Mouse (Mus musculus) hindbrain, embryonic 16.5 days (tissue): ENCODE measurements at regions not wholly inside any gene's neighbourhood (a gene's known extent, or its start where the extent isn't known, plus 50 kb on each side); places are given as distances from the start of the nearest gene placed in this dataset.

Experiments
- ATAC-seq: fragments of 200-750 bp; cut with Nextera tagmentation; 2 replicates; pipeline ENCODE4 v1.8.0; 2017; ENCODE audit warnings: moderate TSS enrichment, moderate library complexity
- H3K27ac ChIP-seq: fragments of 300-500 bp; sonication (generic); 2 replicates; pipeline ENCODE4 v1.5.1; 2014; ENCODE audit warnings: low read depth, mild to moderate bottlenecking, control low read depth, low read length, moderate library complexity
- H3K27me3 ChIP-seq: fragments of 300-500 bp; sonication (generic); replicated peaks from 2 replicates; pipeline ENCODE4 v1.6.1; 2014; ENCODE audit warnings: low read length; ENCODE audit not compliant: control insufficient read depth, insufficient read depth
- H3K36me3 ChIP-seq: fragments of 300-500 bp; sonication (generic); 2 replicates; pipeline ENCODE4 v1.6.1; 2014; ENCODE audit warnings: mild to moderate bottlenecking, low read length, moderate library complexity, mixed read lengths; ENCODE audit not compliant: control insufficient read depth, insufficient read depth
- H3K4me1 ChIP-seq: fragments of 300-500 bp; sonication (generic); 2 replicates; pipeline ENCODE4 v1.6.1; 2014; ENCODE audit warnings: low read depth, low read length; ENCODE audit not compliant: control insufficient read depth, insufficient read depth
- H3K4me2 ChIP-seq: fragments of 300-500 bp; sonication (generic); 2 replicates; pipeline ENCODE4 v1.6.1; 2014; ENCODE audit warnings: mild to moderate bottlenecking, low read length, control low read depth, moderate library complexity
- H3K4me3 ChIP-seq: fragments of 300-500 bp; sonication (generic); 2 replicates; pipeline ENCODE4 v1.5.1; 2014; ENCODE audit warnings: mild to moderate bottlenecking, low read length, control low read depth, moderate library complexity
- H3K9ac ChIP-seq: fragments of 300-500 bp; sonication (generic); 2 replicates; pipeline ENCODE4 v1.6.1; 2014; ENCODE audit warnings: low read depth, mild to moderate bottlenecking, control low read depth, low read length, moderate library complexity
- H3K9me3 ChIP-seq: fragments of 300-500 bp; sonication (generic); 2 replicates; pipeline ENCODE4 v1.6.1; 2014; ENCODE audit warnings: mild to moderate bottlenecking, low read length, moderate library complexity; ENCODE audit not compliant: control insufficient read depth
- WGBS: fragments of 180-500 bp; shearing (Covaris S2); extraction: QIAGEN DNeasy Blood & Tissue Kit; methylation state at CpG from one replicate; pipeline ENCODE4 v1.1.7; 2014; 5-methylcytosine and 5-hydroxymethylcytosine counted together

DNA sequence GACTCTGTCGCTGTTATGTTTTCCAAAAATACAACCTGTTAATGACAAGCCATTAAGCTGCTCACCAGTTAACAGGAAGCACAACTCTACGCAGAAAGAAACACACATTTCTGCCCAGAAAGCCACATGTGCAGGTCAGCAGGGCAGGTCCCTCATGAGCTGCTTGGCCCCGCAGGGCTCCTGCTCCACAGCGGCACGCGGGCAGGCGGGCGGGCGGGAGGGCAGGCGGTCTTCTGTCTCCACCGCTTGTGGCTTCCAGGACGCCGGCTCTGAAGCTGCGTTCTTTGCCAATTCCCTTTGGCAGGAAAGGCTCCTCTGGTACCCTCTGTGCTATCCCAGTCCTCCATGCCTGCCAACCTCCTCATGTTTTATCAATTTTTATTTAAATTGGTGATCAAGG lies 139.1 kb upstream of the Spred2 start:
- Histone ChIP-seq H3K4me2 (peak overlapping the region; percentile 10), H3K4me3 (no peak overlapping the region), H3K36me3 (no peaks in the 10 kb centered on the region), H3K27ac (no peak overlapping the region), H3K27me3 (no peaks in the 10 kb centered on the region), H3K9ac (no peak overlapping the region), H3K9me3 (no peaks in the 10 kb centered on the region), H3K4me1 (no peaks in the 10 kb centered on the region)
- 64% methylated on average over 14 of the region's 14 CpGs for WGBS
- peak; percentile 70; the same call in 1 of the 2 replicates for ATAC-seq

DNA sequence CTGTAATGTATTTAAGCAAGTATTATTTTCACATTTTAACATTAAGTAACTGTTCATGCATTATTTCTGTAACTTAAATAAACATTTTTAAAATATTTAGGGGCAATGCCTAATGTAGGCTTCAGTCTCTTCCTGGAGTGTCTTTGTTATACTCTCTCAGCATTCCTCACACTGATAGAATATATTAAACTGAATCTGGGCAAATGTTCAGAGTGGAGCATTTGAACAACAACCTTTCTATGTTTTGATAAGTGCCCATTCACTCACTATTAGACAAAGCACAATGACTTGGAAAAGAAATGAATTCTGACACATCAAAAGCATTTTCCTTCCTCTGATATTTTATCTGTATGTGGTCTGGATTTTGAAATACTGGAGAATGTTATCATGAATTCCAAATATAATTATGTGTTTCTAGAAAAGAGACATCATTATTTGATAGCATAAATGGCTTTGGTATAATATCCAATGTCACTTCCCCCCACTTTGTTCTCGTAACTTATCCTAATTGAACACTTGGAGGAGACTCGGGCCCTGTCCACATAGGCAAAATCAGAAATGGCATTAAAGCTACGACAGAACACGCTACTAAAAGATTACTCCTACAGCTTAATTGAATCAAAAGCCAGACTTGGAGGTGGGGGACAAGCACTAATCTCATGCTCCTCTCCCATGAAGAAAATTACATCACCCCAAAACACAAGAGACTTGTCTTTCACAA lies 127.1 kb upstream of the Spred2 start:
- no peak overlapping the region for H3K4me3 ChIP-seq
- no peaks in the 10 kb centered on the region for H3K36me3 ChIP-seq
- 73% methylated on average over 4 of the region's 4 CpGs for WGBS
- no peaks in the 10 kb centered on the region for H3K4me1 ChIP-seq
- no peak overlapping the region for H3K9ac ChIP-seq
- no peak overlapping the region for H3K27ac ChIP-seq
- no peaks in the 10 kb centered on the region for H3K27me3 ChIP-seq
- ATAC-seq: no peak
- H3K9me3 ChIP-seq: no peaks in the 10 kb centered on the region
- H3K4me2 ChIP-seq: no peak overlapping the region

DNA sequence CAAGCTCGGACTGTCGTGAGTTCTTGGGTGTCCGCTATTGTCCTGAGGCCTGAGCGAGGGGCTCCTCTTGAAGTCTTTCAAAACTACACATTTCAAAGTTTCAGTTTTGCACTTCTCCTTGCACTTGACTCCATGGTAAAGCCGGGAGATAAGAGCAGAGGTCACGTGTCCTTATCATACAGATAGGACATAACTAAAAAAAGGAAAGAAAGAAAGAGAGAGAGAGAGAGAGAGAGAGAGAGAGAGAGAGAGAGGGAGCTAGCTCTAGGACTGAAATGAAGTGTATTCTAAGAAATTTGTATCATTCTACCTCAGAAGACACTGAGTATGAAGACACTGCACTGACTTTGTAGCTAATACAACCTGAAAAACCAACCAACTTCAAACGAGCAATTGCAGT lies 114.8 kb upstream of the Spred2 start:
- no peak overlapping the region for H3K9ac ChIP-seq
- no peaks in the 10 kb centered on the region for H3K36me3 ChIP-seq
- no peaks in the 10 kb centered on the region for H3K9me3 ChIP-seq
- no peaks in the 10 kb centered on the region for H3K27me3 ChIP-seq
- no peak overlapping the region for H3K4me2 ChIP-seq
- 91% methylated on average over 7 of the region's 7 CpGs for WGBS
- H3K27ac ChIP-seq: no peak overlapping the region
- H3K4me3 ChIP-seq: no peak overlapping the region
- ATAC-seq: no peak
- no peaks in the 10 kb centered on the region for H3K4me1 ChIP-seq

DNA sequence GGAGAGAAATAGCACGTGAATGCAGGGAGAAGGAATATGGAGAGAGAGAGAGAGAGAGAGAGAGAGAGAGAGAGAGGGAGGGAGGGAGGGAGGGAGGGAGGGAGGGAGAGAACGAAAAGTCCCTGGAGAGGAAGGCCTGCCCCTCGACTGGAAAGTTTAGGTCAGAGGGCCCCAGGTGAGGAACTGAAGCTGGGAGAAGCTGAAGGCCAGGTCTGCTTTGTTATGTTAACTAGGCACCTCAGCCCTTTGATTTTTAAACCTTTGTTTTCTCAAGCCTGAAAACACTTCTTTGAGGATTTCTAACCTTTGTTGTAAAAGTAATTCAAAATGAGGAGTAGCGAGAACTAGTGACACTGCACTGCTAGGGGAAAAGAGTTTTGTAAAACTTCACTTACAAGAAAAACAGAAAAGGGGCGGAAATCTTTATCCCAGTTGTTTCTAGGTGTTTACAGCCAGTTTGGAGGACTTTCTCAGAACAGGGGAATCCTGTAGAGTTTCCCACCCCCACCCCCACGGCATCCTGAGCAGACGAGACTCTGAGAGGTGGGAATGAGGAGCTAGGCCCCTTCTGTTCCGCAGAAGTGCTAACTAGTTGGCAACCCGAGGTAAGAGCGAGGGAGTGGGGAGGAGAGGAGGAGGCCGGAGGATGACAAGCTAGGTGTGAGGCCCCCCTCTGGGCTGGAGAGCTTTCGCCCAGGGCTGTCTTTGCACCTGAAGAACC lies 112.7 kb upstream of the Spred2 start:
- no peak overlapping the region for H3K4me3 ChIP-seq
- ATAC-seq: no peak
- H3K27ac ChIP-seq: no peak overlapping the region
- H3K27me3 ChIP-seq: no peaks in the 10 kb centered on the region
- WGBS: 32% methylated on average over 12 of the region's 12 CpGs
- H3K9ac ChIP-seq: no peak overlapping the region
- no peaks in the 10 kb centered on the region for H3K9me3 ChIP-seq
- no peaks in the 10 kb centered on the region for H3K4me1 ChIP-seq
- H3K36me3 ChIP-seq: no peaks in the 10 kb centered on the region
- no peak overlapping the region for H3K4me2 ChIP-seq

DNA sequence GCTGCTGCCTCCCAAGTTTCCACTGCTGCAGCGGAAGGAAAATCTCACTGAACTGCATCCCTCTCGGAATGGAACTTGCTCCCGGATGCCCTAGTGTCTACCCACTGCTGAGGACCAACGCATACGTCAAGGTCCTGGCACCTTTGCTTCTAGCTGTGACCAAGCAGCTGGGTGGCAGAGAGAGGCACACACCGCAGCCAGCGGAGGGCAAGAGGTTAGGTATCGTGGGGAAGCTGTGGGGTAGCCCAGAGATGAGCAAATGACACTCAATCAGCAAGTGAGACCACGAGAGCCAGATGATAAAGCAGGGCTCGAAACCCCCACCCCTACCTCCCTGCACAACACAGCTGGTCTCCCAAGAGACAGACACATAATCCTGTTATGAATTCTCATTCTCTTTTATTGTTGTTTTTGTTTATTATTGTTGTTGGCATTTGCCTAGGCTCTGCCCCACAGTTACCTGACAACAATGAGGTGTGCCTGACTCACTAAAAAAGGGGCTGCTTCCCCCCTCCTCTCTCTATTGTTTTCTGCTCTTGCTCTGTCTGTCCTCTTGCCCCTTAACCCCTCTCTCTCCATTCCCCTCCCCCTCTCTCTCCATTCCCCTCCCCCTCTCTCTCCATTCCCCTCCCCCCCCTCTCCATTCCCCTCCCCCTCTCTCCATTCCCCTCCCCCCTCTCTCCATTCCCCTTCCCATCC lies 112.0 kb upstream of the Spred2 start:
- no peak overlapping the region for H3K4me3 ChIP-seq
- H3K4me1 ChIP-seq: no peaks in the 10 kb centered on the region
- ATAC-seq: no peak
- no peaks in the 10 kb centered on the region for H3K27me3 ChIP-seq
- no peak overlapping the region for H3K9ac ChIP-seq
- no peak overlapping the region for H3K4me2 ChIP-seq
- no peaks in the 10 kb centered on the region for H3K9me3 ChIP-seq
- WGBS: 15% methylated on average over 10 of the region's 10 CpGs
- no peak overlapping the region for H3K27ac ChIP-seq
- H3K36me3 ChIP-seq: no peaks in the 10 kb centered on the region

DNA sequence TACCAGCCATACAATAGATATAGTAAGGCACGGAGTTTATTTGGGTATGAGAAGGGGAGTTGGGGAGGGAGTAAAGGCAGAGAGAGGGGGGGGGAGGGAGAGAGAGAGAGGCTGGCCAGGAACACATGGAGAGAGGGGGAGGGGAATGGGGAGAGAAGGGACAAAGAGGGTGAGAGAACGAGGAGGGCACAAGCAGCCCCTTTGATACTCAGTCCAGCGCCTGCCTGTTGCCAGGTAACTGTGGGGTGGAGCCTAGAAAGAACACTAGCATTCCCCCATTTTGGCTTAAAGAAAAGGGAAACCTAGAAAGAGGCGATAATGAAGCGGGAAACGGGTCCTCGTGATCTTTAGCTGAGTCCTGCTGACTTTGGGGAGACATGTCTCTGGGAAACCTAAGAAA lies 110.6 kb upstream of the Spred2 start:
- Histone ChIP-seq H3K4me3 (no peak overlapping the region), H3K9me3 (no peaks in the 10 kb centered on the region), H3K27ac (no peak overlapping the region), H3K9ac (no peak overlapping the region), H3K4me2 (no peak overlapping the region), H3K27me3 (no peaks in the 10 kb centered on the region), H3K36me3 (no peaks in the 10 kb centered on the region), H3K4me1 (no peaks in the 10 kb centered on the region)
- 52% methylated on average over 7 of the region's 7 CpGs for WGBS
- ATAC-seq: no peak

DNA sequence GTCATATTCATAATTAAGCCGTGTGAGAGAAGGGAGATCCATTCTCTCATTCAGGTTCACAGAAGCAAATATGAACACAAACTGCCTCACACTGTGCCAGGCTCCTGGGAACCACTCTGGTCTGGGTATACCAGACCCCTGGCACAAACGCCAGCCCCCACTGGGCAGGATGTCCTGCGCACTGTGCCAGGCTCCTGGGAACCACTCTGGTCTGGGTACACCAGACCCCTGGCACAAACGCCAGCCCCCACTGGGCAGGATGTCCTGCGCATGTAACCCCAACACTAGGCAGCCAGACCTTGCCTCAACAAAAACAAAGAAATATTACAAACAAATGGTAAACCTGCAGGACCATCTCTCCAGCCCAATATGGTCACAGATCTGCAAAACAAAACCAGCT lies 101.2 kb upstream of the Spred2 start:
- WGBS: 64% methylated on average over 5 of the region's 5 CpGs
- H3K27me3 ChIP-seq: no peaks in the 10 kb centered on the region
- no peak overlapping the region for H3K9ac ChIP-seq
- H3K4me1 ChIP-seq: peaks cover 2% of the 10 kb centered on the region; the same call in 1 of the 2 replicates
- no peak overlapping the region for H3K27ac ChIP-seq
- no peaks in the 10 kb centered on the region for H3K9me3 ChIP-seq
- H3K4me2 ChIP-seq: no peak overlapping the region
- H3K4me3 ChIP-seq: no peak overlapping the region
- ATAC-seq: peak; percentile 47
- no peaks in the 10 kb centered on the region for H3K36me3 ChIP-seq

DNA sequence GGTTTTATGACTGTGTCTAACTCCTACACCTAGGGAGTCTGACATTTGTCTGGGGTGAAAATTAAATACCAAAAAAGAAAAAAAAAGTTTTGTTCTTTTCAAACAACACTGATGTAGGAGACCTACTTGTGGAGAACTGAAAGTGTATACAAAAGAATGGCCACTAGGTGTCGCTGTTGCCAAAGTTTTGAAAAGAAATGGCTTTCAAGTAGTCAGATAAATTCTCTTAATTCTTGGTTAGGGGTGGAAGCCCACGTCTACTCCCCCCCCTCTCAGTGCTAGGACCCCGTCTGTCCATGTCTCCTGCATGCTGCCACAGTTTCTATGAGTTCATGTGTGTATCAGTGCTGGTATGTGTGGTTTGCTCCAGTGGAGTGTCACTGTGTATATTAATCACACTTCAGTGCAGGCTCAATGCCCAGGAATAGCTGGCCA lies 100.7 kb upstream of the Spred2 start:
- H3K36me3 ChIP-seq: no peaks in the 10 kb centered on the region
- peak; percentile 71 for ATAC-seq
- no peak overlapping the region for H3K9ac ChIP-seq
- WGBS: 3% methylated on average over 3 of the region's 3 CpGs
- no peaks in the 10 kb centered on the region for H3K9me3 ChIP-seq
- no peaks in the 10 kb centered on the region for H3K27me3 ChIP-seq
- H3K4me2 ChIP-seq: peak overlapping the region; percentile 38
- no peak overlapping the region for H3K4me3 ChIP-seq
- H3K4me1 ChIP-seq: peaks cover 2% of the 10 kb centered on the region; the same call in 1 of the 2 replicates
- H3K27ac ChIP-seq: no peak overlapping the region

DNA sequence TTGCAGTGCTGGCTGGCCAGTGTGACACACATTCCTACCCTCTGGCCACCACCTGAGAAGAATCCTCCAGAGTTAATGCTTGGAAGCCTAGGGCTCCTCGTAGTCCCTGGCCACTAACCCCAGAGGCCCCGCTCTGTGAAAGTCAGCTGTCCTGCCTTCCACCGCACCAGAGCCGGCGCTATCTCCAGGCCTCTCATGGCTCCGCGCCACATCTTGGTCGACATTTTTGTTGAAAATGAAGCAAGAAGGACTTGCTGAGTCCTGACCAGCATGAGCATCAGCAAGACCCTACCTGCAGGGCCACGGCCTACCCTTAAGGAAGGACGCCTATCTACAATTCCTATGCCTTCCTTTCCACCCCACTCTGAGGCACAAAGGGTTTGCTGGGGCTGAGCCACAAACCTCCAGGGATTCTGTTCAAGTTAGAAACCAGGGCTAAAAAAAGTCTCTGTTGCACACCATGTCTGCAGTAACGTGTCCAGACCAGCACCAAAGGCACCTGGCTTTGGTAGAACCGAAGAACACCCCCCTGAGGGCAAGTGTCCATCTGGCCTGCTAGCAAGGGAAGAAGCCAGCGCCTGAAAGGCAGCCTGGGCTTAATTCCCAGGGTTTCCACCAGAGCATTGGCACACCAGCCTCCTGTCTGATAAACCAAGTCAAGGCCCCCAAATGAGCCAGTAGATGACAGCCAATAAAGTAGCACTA lies 97.5 kb upstream of the Spred2 start:
- no peak for ATAC-seq
- H3K4me3 ChIP-seq: no peak overlapping the region
- H3K36me3 ChIP-seq: no peaks in the 10 kb centered on the region
- 88% methylated on average over 13 of the region's 13 CpGs for WGBS
- H3K4me1 ChIP-seq: peaks cover 2% of the 10 kb centered on the region; the same call in 1 of the 2 replicates
- no peak overlapping the region for H3K4me2 ChIP-seq
- H3K27me3 ChIP-seq: no peaks in the 10 kb centered on the region
- H3K9me3 ChIP-seq: no peaks in the 10 kb centered on the region
- no peak overlapping the region for H3K9ac ChIP-seq
- H3K27ac ChIP-seq: no peak overlapping the region
